Mouse (Mus musculus) left cerebral cortex, adult 11 months (tissue): ENCODE results near the gene Ttc29.

Experiments used
- DNase-seq: peaks from one replicate; pipeline ENCODE4 v3.0.0; 2022; ENCODE audit warnings: low spot score

The Ttc29 gene

GRCm38 (mm10) chr8:78426455-78426854 lies 213.4 kb downstream of the Ttc29 start:
- no peak for DNase-seq

- DNase-seq = no peak
Observed at GRCm38 (mm10) chr8:78426875-78427768, 214.0 kb downstream of the Ttc29 start.

- DNase-seq = no peak
Observed at GRCm38 (mm10) chr8:78427769-78428130, 214.7 kb downstream of the Ttc29 start.

- no peak for DNase-seq
Observed at GRCm38 (mm10) chr8:78428148-78428547, 215.1 kb downstream of the Ttc29 start.

DNA sequence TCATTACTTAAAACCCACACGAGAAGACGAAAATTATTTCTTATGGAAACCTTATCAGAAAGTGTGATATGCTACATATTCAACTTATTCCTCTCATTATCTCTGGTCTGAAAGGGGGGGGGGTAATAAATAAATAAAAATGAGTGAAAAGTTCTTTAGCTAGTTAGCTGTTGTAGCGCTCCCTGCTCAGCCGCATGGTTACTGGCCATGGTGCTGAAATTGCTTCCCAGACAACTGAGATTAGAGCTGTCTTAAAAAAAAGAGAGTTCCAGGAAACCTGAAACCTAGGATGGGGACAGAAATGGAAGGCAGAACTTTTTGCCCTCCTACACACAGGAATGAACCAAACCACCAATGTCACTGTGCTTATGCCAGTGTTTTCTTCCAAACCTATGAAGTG lies 218.3 kb downstream of the Ttc29 start:
- DNase-seq = no peak

DNA sequence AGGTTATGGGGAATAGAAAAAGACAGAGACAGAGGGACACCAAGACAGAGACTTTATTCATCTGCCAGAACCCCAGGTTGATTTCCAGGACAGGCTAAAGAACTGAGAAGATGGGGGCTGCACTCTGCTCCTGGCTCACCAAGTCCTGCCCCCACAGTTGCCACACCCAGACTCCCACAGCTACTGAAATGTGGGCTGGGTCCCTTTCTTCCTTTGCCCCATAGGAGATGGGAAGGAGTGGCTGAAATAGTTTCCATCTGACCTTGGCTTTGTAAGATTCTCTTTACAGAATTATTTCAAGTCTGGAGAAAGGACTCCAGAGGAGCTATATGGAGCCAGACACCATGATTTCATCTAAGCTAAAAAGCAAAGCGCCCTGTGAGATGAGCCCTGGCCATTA lies 219.4 kb downstream of the Ttc29 start:
- DNase-seq = no peak

GRCm38 (mm10) chr8:78433318-78433717 lies 220.2 kb downstream of the Ttc29 start:
- no peak for DNase-seq

- DNase-seq = no peak
Observed at GRCm38 (mm10) chr8:78434340-78434739, 221.2 kb downstream of the Ttc29 start.

- DNase-seq = no peak
Observed at GRCm38 (mm10) chr8:78434823-78435623, 221.9 kb downstream of the Ttc29 start.

GRCm38 (mm10) chr8:78435624-78435960 lies 222.5 kb downstream of the Ttc29 start:
- no peak for DNase-seq

GRCm38 (mm10) chr8:78436071-78436651 lies 223.1 kb downstream of the Ttc29 start, which contains the start of gene Pou4f2:
Pou4f2 (minus strand) TSS chr8:78436645.
- DNase-seq = peak; percentile 6

GRCm38 (mm10) chr8:78436661-78437060 lies 223.6 kb downstream of the Ttc29 start:
- DNase-seq = no peak

- no peak for DNase-seq
Observed at GRCm38 (mm10) chr8:78437140-78438045, 224.3 kb downstream of the Ttc29 start.

- DNase-seq = no peak
Observed at GRCm38 (mm10) chr8:78438121-78438520, 225.0 kb downstream of the Ttc29 start.

DNA sequence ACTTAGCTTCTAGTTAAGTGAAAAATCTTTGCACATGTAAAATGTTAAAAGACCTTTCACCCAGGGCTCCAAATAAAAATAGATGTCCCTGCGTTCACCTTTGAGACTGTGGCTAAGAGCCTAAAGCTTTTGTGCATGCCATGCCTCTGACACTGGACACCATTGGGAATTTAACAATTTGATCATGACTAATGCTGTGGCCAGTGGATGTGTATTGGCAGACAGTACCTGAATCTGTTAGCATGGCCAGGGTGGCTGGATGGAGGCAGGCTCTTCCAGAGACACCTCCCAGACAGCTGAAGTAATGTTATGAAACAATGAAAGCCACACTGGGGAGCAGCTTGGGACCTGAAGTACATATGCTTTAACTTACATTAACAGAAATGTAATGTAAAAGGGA lies 229.7 kb downstream of the Ttc29 start:
- DNase-seq = no peak
